ENCODE assay signal across 8 mouse cellular contexts in the genomic region with DNA sequence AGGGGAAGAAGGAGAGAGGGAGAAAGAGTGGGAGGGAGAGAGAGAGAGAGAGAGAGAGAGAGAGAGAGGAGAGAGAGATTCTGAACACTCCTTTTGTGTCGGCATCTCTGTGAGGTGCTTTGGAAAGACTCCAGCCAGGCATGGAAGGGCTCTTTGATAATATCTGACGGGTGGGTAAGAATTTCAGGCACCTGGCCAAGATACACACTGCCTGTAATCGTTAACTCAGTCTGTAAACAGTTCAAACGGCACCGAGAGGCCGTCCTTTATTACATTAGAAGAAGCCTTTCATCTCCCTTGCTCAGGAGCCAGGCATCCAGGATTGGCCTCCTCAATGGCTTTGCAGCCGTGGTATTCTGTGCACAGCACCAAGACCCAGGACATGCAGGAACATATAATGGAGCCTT. TPM values are rescaled to one million over a fixed set of nuclear protein-coding genes. Genes with fewer than 3 reads are reported as not detected.
DNase-seq lines count a peak whose midpoint lies in the region; ATAC-seq and TF ChIP-seq lines count a peak whose summit lies in the region.

No protein-coding gene starts in this region.

- no peaks in the 10 kb centered on the region for H3K36me3 ChIP-seq in hindbrain, embryonic 15.5 days
- no peaks in the 10 kb centered on the region for H3K36me3 ChIP-seq in hindbrain, embryonic 10.5 days
- no peaks in the 10 kb centered on the region for H3K36me3 ChIP-seq in forebrain, embryonic 14.5 days (ENCODE audit: control insufficient read depth, insufficient read depth, low read length)

- CTCF ChIA-PET in Patski (lab: Charles Lee) = interaction anchor here (2.3 kb wide), 1 partner anchor 12 kb away, joined by 7 read pairs; no protein-coding TSS in a partner anchor

- no peaks in the 10 kb centered on the region for H3K27me3 ChIP-seq in hindbrain, embryonic 15.5 days
- no peaks in the 10 kb centered on the region for H3K27me3 ChIP-seq in hindbrain, embryonic 10.5 days (ENCODE audit: insufficient read depth, poor library complexity, severe bottlenecking)
- H3K27me3 ChIP-seq in Patski = no peaks in the 10 kb centered on the region
- no peaks in the 10 kb centered on the region for H3K27me3 ChIP-seq in forebrain, embryonic 14.5 days (replicated peaks; ENCODE audit: control insufficient read depth, insufficient read depth, low read length)

- no peak for DNase-seq in hindbrain, embryonic 10.5 days (ENCODE audit: low spot score)
- DNase-seq in Patski (ENCODE audit: low read depth, low spot score) = peak; percentile 81
- DNase-seq in forebrain, embryonic 14.5 days (ENCODE audit: low spot score) = peak; percentile 80
- DNase-seq in large intestine, adult 2 months (ENCODE audit: low read depth, low spot score) = peak; percentile 95
- peak; percentile 32 for DNase-seq in mesoderm, embryonic 11.5 days (ENCODE audit: low read depth, low spot score)
- DNase-seq in cerebellum, adult 9-11 months = no peak
- DNase-seq in frontal cortex, postnatal 36 days (ENCODE audit: low spot score in 2 of 2) = no peak

- H3K9me3 ChIP-seq in hindbrain, embryonic 15.5 days = no peaks in the 10 kb centered on the region
- H3K9me3 ChIP-seq in hindbrain, embryonic 10.5 days = no peaks in the 10 kb centered on the region
- H3K9me3 ChIP-seq in forebrain, embryonic 14.5 days (replicated peaks; ENCODE audit: control insufficient read depth, low read length) = no peaks in the 10 kb centered on the region

- ATAC-seq in hindbrain, embryonic 15.5 days (ENCODE audit: low FRiP score, low read depth) = 0 out of 2 replicates have a peak, but pooled peaks have one; percentile 51
- ATAC-seq in Patski = peak; percentile 75
- ATAC-seq in forebrain, embryonic 14.5 days = peak; percentile 48; the same call in 1 of the 2 replicates

- H3K9ac ChIP-seq in hindbrain, embryonic 15.5 days = no peak overlapping the region
- H3K9ac ChIP-seq in forebrain, embryonic 14.5 days (ENCODE audit: low read length) = no peak overlapping the region

- H3K4me1 ChIP-seq in hindbrain, embryonic 15.5 days (replicated peaks) = peaks cover 9% of the 10 kb centered on the region
- peaks cover 10% of the 10 kb centered on the region for H3K4me1 ChIP-seq in hindbrain, embryonic 10.5 days (replicated peaks)
- peaks cover 6% of the 10 kb centered on the region; the same call in 1 of the 2 replicates for H3K4me1 ChIP-seq in forebrain, embryonic 14.5 days (ENCODE audit: control insufficient read depth, insufficient read depth, low read length)

- no peak for TF ChIP-seq CTCF in Patski (IDR thresholded peaks at IDR 0.05)

- in situ Hi-C loops in Patski (cut with MboI; ENCODE audit: low pct_unique_long_range_greater_than_20kb) = no loop called here

- 21% methylated on average over 7 of the region's 7 CpGs for WGBS in hindbrain, embryonic 15.5 days
- WGBS in hindbrain, embryonic 10.5 days = 59% methylated on average over 7 of the region's 7 CpGs
- 4% methylated on average over 7 of the region's 7 CpGs for WGBS in forebrain, embryonic 14.5 days
- WGBS in large intestine, adult 2 months = 3% methylated on average over 7 of the region's 7 CpGs

- H3K4me3 ChIP-seq in hindbrain, embryonic 15.5 days = no peak overlapping the region
- H3K4me3 ChIP-seq in hindbrain, embryonic 10.5 days = no peak overlapping the region
- H3K4me3 ChIP-seq in forebrain, embryonic 14.5 days (ENCODE audit: low read depth, low read length) = no peak overlapping the region

- H3K4me2 ChIP-seq in hindbrain, embryonic 15.5 days = no peak overlapping the region
- H3K4me2 ChIP-seq in forebrain, embryonic 14.5 days (ENCODE audit: low read length) = no peak overlapping the region

- H3K27ac ChIP-seq in hindbrain, embryonic 15.5 days (replicated peaks) = peak overlapping the region; percentile 34; the same call in 1 of the 2 replicates
- no peak overlapping the region for H3K27ac ChIP-seq in hindbrain, embryonic 10.5 days
- H3K27ac ChIP-seq in forebrain, embryonic 14.5 days (ENCODE audit: low read depth, low read length) = peak overlapping the region; percentile 44; the same call in 1 of the 2 replicates

- POLR2A ChIA-PET in Patski (lab: Charles Lee) = interaction anchor here (0.6 to 1.3 kb wide), 3 partner anchors 11 to 32 kb away, joined by 3 read pairs; no protein-coding TSS in a partner anchor

RNA-seq across cellular contexts. Expression of a gene that starts 26.9 kb away (rescaled TPM):
- 0.65 and 0.75 TPM in 2 replicates for polyA plus RNA-seq in hindbrain, embryonic 15.5 days (2015; fragmentation: Nextera tagmentation; extraction: Ambion mirVana)
- polyA plus RNA-seq in hindbrain, embryonic 10.5 days (2016; fragmentation: Nextera tagmentation; extraction: Ambion mirVana) = 0.90 and 1.2 TPM in 2 replicates
- polyA plus RNA-seq in Patski (2021) = 6.0 TPM
- 0.63 and 1.1 TPM in 2 replicates for polyA plus RNA-seq in forebrain, embryonic 14.5 days (2014; fragmentation: Nextera tagmentation; extraction: Ambion mirVana)
- polyA plus RNA-seq in large intestine, adult 2 months (2012; rRNA removed) = 11.2 and 16.2 TPM in 2 replicates

RNA-seq across cellular contexts. Expression of a gene that starts 47.9 kb away (rescaled TPM):
- polyA plus RNA-seq in hindbrain, embryonic 15.5 days (2015; fragmentation: Nextera tagmentation; extraction: Ambion mirVana) = 130 and 137 TPM in 2 replicates
- 178 and 184 TPM in 2 replicates for polyA plus RNA-seq in hindbrain, embryonic 10.5 days (2016; fragmentation: Nextera tagmentation; extraction: Ambion mirVana)
- polyA plus RNA-seq in Patski (2021) = 99.6 TPM
- 160 and 203 TPM in 2 replicates for polyA plus RNA-seq in forebrain, embryonic 14.5 days (2014; fragmentation: Nextera tagmentation; extraction: Ambion mirVana)
- 67.4 and 76.6 TPM in 2 replicates for polyA plus RNA-seq in large intestine, adult 2 months (2012; rRNA removed)

Comparison
In these comparisons a context has a peak if more than half of its experiments do, and no peak if none do; other contexts are left out.
1. DNase-seq: peak in Patski (single experiment), forebrain, embryonic 14.5 days (single experiment), large intestine, adult 2 months (single experiment) and mesoderm, embryonic 11.5 days (single experiment); none in hindbrain, embryonic 10.5 days (single experiment), cerebellum, adult 9-11 months (single experiment) and frontal cortex, postnatal 36 days (0 of 2).
2. Peak in every context shown above with its lines, with median percentiles within 50 percentile points of each other: ATAC-seq.